Mouse (Mus musculus): ENCODE measurements at regions not wholly inside any gene's neighbourhood (a gene's known extent, or its start where the extent isn't known, plus 50 kb on each side); places are given as distances from the start of the nearest gene placed in this dataset.
"Not testable (repeated sequence)": the region's sequence is repeated elsewhere in the genome, so short reads cannot be mapped to it uniquely, and the experiment has no call there.

DNA sequence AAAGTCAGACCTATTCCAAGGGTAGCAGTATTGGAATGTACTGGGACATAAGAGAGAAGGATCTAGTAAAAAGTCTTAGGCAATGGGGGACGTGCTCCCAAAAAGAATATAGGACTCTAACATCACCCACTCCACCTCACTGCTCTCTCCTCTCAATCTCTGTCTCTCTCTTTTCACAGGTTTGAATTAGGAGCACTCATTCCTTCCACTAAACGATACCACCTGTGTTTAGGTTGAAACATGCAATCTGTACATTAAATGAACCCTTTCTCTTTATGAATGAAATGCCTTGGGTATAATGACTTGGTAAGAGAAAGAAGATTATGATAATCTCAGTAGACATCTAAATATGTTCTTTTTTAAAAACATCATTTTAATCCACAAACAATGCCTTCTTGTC lies 129.4 kb downstream of the Zpld1 start:
- DNase-seq, result no peak

DNA sequence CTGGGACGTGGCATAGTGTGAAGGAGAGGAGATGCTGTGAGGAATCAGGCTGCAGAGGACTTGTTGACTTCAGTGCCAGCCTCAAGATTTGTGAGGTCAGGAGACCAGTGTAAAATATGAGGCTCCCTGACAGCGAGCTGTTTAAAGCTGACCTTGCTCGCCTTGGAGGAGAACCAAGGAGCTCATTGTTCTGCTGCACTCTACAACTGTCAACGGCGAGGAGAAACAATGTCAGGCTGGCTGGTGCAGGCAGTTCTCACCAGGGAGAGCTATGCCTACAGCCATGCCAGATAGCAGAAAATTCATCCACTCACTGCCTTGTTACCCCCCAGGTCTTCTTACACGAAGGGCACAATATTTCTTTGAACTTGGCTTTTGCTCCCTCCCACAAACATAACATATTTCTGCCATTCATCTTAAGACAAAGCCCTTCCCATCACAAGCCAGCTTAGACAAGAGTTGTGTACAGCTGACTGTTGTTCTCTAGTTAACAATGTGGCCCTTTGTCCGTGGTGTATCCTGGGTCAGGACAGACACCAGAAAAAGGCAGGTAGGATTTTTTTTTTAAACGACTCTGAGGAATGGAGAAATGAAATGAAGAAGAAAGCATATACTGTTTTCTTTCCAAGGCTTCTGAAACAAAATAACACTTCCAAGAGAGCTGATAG lies 131.5 kb downstream of the Zpld1 start:
- DNase-seq, result no peak

DNA sequence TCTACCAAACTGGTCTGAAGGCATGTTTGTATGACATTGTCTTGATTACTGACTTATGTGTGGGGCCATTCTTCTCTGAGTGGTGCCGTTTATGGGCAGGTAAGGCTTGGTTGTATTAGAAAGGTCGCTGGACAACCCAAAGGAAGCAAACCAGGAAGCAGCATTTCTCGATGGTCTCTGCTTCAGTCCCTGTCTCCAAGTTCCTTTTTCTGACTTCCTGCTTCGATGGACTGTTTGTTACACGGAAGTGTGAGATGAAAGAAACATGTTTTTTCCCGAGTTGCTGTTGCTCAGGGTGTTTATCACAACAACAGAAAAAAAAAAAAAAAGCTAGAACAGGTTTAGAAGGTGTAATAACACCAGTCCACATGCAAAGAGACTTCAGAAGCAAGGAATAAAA lies 134.9 kb downstream of the Zpld1 start:
- no peak for DNase-seq

DNA sequence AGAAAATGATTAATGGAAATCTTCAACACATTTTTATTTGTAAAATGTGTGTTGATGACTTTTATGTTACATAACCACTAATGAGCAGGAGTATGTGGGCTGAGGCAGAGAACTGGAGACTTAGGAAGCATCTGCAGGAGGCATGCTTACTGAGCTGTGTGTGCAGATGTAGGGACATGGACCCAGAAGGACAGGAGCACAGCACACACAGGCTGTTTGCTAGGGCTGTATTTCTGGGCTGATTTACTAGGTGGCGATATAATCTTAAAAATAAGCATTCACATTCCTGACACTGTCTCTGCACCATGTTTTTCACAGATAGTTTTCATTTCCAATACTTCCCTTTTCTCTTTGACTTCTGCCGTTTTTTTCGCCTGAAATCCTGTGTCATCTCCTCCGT lies 146.1 kb downstream of the Zpld1 start:
- DNase-seq, result peak; percentile 7 to 14

DNA sequence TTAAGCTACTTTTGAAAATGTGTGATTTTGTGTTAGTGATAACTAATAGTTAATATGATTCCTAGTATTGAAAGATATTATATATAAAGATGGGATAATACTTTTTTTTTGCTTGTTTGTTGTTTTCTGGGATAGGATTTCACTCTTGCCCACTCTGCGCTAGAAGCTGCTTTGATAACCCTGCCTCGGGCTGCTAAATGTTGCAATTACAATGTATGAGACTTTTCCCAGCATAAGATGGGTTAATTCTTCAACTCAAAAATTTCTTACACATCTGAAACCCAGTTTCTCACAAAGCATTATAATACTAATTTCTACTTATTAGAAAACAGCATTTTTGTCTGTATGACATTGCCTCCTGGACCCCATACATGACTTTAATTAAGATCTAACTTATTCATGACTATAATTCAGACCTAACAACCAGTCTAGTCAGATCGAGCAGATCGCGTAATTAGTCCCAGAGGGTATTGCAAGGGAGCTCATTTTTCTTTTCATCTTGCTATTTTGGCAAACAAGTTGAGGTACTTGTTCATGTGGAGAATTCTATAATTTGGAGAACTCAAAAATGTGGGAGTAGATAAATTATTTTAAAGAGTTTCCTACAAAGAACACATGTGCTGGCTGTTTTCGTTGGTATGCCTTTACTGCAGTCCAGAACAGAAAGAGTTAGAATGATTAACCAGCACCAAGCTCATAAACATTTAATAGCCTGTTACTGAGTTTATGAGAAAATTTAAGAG lies 155.2 kb downstream of the Zpld1 start:
- no peak for DNase-seq

DNA sequence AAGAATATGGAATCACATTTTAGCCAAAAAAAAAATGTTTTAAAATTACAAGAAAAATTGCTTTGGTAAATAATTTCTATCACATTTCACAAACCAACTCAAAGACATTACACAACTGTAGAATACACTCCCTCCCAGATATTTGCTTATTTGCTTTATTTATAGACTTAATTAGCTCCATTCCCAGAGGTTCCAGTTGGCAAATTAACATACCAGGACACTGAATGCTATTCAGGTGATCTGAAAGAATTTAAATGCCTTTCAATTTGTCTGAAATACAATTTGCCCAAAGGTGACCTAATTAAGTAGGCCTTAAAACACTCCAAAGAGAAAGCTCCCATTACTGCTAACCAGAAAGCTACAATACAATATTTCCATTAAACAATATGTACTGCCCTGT lies 162.8 kb downstream of the Zpld1 start:
- DNase-seq, result no peak

DNA sequence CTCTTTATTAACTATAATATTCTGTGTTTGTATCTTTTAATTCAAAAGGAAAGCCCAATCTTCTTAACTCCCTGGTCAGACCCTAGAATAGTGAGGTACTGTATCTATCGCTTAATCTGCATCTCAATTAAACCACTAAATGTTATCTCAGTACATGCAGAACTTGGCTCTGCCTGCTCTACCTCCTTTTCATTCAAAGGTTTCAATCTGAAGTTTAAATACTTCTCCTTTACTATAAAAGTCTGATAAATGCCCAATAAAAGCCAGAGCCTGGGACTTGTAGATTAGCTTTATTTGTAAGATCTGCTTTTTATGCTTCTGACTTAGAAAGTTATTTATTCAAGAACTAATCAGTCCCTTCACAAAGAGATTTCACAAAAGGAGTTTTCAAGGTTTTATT lies 200.1 kb downstream of the Zpld1 start:
- no peak for DNase-seq

DNA sequence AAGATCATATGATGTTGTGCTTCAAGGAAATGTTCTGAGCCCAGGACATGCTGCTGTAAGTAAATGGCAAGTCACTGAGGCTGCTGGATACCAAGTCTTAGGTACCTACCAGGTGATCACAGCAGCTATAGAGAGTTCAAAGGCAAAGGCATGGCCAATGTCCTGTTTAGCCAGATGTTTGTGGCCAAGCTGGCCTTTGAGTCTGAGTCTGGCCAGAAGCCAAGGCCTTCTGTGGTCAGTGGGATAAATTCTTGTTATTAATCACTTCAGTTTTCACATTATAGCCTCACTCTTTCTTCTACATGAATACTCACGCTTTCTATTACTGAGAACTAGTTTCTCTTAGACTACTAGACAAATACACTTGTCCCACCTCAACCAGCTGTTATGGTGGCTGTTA lies 210.3 kb downstream of the Zpld1 start:
- DNase-seq, result no peak

DNA sequence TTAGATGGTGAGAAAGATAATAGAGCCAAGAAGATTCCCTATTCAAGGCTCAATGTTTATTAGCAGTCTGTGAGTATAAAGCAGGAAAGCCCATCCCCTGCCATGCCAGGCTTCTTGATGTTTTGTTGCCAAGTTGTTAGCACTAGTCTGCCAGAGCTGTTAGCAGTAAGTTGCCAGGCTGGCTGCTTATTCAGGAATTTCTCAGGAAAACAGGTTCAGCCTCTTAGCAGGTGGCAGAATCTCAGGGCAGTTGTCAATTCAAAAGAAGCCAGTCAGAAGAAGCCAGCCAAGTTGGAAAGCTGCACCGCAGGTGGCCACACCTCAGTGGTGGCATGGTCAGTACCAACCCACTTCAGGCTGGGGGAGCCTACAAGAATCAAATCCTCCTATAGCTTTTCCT lies 221.6 kb downstream of the Zpld1 start:
- DNase-seq, result peak; percentile 67 to 86

DNA sequence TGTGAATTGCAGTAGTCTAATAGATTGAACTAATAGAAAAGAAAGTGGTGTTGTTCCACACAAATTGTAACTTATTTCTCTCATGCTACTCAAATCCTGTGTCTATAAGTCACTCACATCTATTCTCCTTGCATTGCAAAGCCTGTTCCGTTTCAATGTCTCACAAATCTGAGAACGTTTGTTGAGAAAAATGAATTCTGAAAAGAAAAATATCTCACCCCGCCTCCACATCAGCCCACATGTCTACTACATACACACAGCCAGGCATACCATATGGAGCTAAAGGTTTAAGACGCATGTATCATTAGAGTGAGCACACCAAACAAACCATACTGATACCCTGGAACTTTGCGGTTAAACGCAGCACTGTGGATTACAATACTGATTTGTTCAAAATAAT lies 258.0 kb downstream of the Zpld1 start:
- no peak for DNase-seq

DNA sequence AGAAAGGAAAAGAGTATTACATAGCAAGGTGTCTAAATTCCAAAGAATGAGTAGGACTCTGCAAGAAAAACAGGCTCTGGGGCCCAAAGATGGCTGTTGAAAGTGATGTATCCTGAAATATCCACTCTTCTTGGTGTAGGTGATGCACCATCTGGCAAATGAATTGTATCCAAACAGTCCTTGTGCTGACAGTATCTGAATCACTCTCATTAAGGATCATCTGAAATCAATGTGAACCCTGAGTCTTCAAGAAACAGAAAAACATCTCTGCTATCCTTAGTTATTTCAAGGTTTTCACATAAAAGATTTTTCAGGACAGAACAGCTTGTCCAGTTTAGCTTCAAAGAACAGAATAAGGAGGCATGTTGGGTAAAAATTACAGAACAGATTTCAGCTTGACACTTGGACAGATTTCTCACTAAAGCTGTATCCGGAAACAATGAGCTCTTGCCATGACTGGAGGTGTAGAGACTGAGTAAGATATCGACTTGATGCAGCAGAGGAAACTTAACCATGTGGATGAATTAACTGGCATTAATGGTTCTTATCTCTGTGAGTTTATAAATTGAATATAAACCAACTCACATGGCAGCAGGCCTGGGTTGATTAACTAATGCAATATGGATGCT lies 296.0 kb downstream of the Zpld1 start:
- peak in 1 of 2 experiments; percentile 3 for DNase-seq

DNA sequence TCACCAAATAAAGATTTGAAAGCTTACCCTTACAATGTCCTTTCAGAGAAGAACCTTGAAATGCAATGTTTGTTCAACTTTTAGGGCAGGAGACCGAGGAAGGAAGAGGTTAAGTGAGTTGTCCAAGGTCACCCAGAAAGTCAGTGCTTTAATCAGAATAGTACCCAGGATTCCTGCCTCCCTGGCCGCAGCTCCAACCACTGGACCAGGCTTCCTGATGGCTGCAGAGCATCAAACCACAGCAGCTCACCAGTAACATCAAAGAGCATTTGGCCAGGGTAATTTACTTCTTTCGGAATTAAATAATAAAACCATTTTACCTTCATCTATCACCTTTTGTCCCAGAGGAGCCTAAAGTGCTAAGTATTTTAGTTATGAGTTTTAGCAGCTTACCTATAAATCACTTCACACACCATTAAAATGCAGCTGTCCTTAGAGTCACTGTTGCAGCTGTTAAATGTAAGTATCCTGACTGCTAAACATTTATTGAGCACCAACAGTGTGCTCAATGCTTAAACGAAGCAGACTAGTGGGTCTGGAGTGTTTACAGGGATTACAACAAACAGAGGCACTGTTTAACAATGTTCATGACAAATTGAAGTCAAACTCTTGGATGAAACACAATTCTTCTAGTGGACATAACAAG lies 306.1 kb downstream of the Zpld1 start:
- no peak for DNase-seq

DNA sequence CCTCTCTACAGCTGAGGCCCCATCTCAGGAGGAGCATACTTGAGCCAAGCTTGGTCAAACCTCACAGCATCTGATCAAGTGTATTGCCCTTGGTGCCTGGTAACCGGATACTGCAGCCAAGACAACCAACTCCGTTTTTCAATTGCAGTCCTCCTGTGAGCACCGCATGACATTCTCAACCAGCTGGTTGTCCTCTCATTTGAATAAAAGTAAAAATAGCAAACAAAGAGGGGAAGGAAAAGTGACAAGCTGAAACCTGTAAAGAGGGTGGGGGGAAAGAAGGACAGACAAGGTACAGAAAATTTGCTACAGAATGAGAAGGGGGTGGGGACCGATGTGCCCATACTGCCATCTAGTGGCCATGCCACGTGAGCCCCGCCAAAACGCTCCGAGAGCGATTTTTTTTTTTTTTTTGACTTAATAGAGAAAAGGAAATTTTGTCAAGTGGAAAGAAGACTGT lies 314.0 kb downstream of the Zpld1 start:
- peak; percentile 82 to 84 for DNase-seq

DNA sequence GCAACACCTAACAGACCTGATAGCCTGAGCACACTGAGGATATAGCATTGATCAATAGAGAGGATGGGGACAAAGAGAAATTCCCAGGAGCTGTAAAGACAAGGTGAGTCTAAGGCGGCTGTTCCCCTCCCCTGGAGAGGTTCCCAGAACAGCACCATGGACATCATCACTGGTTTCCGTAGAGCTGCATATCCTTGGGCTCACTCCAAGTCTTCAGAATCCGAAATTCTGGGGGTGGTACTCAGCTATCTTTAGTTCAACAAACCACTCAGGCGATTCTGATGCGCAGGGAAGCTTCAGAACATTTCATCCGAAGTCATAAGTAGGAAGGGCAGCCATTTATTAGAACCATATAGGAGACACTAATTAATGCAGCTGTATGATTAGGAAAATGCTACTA lies 327.4 kb downstream of the Zpld1 start:
- no peak for DNase-seq

DNA sequence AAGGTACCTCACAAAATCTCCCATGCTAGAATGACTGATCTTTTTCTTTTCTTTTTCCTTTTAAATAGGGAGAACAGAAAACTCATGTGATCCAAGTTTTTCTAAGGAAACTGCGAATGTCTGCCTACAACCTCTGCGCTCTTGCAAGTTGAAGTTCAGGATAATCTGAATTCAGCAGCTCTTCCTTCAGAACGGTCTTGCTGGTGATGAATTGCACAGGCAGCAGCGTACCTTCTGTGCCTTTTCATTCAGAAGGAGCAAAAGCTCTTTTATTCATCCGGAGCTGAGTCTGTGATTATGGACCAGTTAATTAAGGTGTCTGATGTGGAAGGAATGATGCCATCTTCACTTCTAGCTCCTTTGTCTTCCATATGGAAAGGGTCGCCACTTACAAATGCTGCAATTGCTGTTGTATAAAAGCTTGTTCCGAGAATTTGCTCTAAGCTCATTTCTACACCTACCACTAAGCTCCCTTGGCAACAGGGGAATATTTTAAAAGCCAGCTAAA lies 353.9 kb downstream of the Zpld1 start:
- DNase-seq, result no peak

DNA sequence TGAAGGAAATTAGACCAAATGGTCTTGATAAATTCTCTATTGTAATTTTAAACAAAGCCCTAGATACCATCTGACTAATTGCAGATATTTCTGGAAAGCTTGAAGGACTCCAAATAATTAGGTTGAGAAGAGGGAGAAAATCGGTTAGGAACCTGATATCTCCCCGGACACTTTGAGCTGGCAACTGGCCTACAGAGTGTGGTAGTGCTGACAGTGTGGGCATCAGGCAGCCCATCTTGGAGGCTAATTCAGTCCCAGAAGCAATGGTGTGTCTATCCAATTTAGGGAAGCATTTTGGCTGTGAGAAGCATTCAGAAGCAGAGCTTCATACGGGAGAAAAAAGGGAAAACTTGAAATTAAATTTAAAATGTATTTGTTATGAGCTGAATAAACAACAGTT lies 369.5 kb downstream of the Zpld1 start:
- DNase-seq, result peak; percentile 39 to 48

DNA sequence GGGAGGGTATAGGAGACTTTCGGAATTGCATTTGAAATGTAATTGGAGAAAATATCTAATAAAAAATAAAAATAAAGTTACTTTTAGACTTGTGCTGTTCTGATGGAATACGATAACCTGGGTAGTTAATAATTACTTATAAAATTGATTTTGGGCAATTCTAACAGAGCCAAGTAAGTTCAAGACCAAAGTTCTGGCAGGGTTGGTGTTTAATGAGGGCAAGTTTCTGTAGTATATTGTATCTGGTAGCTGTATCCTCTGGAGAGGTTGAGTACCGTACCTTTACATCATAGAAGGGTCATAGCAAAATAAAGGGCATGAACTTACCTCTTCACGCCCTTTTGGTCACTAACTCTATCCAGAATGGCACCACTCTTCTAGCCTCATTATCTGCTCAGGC lies 394.9 kb downstream of the Zpld1 start:
- no peak for DNase-seq

DNA sequence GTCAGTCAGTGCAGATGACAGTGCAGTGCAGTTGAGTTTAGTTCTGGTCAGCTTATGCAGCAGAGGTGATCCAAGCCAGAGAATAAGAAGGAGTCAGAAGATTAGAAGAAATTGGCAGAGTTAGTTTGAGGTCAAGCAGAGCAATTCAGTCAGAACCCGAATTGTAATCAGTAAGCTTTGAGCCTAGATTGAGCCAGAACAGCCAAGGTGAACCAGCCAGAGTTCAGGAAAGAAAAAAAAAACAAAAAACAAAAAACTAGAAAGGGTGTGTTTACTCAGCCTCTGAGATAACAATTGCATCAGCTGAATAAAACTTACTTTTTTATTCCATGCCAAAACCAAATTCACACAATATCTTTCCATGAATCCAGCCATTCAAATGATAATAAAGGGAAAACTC lies 396.3 kb downstream of the Zpld1 start:
- no peak for DNase-seq

DNA sequence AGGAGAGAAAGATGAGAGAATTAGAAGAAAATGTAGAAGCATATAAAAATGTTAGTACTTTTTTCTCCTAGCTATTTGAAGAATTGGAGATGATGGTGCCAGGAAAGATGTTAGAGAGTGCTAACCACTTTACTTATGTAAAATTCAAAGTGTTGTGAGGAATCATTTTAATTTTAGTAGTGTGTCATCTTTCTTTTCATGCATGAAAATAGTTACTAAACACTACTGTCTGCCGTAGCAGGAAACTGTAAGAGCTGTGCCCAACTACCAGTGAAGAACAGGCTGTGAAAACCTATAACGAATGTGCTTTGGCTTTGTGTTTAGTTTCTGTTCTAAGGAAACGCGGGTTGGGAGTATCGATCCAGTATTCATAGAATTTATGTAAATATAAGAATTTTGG lies 403.1 kb downstream of the Zpld1 start:
- no peak for DNase-seq

DNA sequence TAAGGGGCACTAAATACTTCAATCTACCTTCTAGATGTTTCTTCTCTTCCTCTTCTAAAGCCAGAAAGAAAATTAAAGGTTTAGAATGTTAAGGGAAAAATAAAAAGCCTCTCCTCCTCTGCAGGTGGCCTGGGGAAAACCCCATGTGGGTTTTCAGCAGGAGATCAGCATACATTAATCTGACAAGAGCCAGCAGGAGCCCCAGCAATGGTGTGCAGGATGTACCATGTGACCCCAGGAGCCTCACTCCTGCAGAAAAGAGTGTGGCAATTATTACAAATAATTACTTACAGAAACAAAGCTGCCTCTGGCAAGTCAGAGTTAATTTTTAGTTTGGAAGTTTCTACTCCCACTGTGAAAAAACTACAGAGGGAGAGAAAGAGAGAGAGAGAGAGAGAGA lies 440.4 kb downstream of the Zpld1 start:
- DNase-seq, result no peak

DNA sequence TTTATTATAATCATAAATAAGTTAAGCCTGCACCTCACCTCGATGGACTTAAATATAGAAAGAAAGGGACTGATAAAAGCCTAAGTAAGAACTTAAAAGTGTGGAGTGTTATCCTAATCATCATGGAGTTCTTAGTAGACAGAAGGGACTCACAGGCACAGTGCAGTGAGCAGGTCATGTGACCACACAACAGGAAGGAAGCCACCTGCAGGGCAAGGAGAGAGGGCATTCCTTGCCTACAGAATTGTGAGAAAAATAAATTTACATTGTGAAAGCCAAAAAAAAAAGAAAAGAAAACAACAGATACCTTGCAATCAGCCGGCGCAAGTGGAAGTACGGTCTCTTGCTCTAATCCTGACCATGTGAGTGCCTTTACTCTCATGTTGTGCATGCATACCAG lies 454.8 kb downstream of the Zpld1 start:
- not testable (repeated sequence) for DNase-seq
